Mouse (Mus musculus) liver, adult 2 months (tissue): ENCODE data around the gene Tradd. TPM values are rescaled to one million over a fixed set of nuclear protein-coding genes. Genes with fewer than 3 reads are reported as not detected.

Source experiments
- DNase-seq: peaks from one replicate; pipeline ENCODE4 v3.0.0-alpha.2; 2011; ENCODE audit warnings: low read depth, low spot score; ENCODE audit errors: extremely low read depth
- H3K27ac ChIP-seq: fragments of 200-500 bp; replicated peaks from 2 replicates; pipeline ENCODE4 v1.5.1; 2012; ENCODE audit warnings: low read depth, mild to moderate bottlenecking, control low read depth, inconsistent platforms, low read length; ENCODE audit not compliant: insufficient read depth
- H3K27me3 ChIP-seq: fragments of 200-500 bp; 2 replicates; pipeline ENCODE4 v1.6.1; 2012; ENCODE audit warnings: mild to moderate bottlenecking, moderate library complexity, low read length, inconsistent platforms; ENCODE audit not compliant: control insufficient read depth, insufficient read depth
- H3K36me3 ChIP-seq: fragments of 200-500 bp; 2 replicates; pipeline ENCODE4 v1.6.1; 2012; ENCODE audit warnings: low read length, inconsistent platforms; ENCODE audit not compliant: control insufficient read depth, insufficient read depth
- H3K4me1 ChIP-seq: fragments of 200-500 bp; 2 replicates; pipeline ENCODE4 v1.6.1; 2011; ENCODE audit warnings: low read length; ENCODE audit not compliant: control insufficient read depth, insufficient read depth
- H3K4me3 ChIP-seq: fragments of 200-500 bp; 2 replicates; pipeline ENCODE4 v1.5.1; 2011; ENCODE audit warnings: low read depth, mild to moderate bottlenecking, control low read depth, low read length, moderate library complexity; ENCODE audit not compliant: insufficient read depth
- H3K79me2 ChIP-seq: fragments of 200-500 bp; 2 replicates; pipeline ENCODE4 v1.6.1; 2012; ENCODE audit warnings: inconsistent platforms, mild to moderate bottlenecking, low read length, moderate library complexity; ENCODE audit not compliant: control insufficient read depth, insufficient read depth
- H3K9ac ChIP-seq: fragments of 200-500 bp; 2 replicates; pipeline ENCODE4 v1.6.1; 2012; ENCODE audit warnings: low read depth, mild to moderate bottlenecking, control low read depth, inconsistent platforms, low read length
- CTCF ChIP-seq: fragments of 200-500 bp; IDR thresholded peaks from 2 replicates; pipeline ENCODE4 v1.5.1; 2011; ENCODE audit warnings: low read depth, low read length, control low read depth
- POLR2A ChIP-seq: fragments of 200-500 bp; IDR thresholded peaks from 2 replicates; pipeline ENCODE4 v1.6.1; 2011; ENCODE audit warnings: low read length, control low read depth; ENCODE audit not compliant: insufficient read depth; ENCODE audit errors: extremely low read depth
- WGBS: fragments of 180-500 bp; shearing (Covaris S2); methylation state at CpG from one replicate; pipeline ENCODE4 v1.1.7; 2018; 5-methylcytosine and 5-hydroxymethylcytosine counted together
- polyA plus RNA-seq: library from polyadenylated mRNA; depleted of rRNA; stranded (reverse); fragments of >200 nt; gene quantifications from 2 replicates; pipeline ENCODE4 v1.2.3, GENCODE M21; 2012
- total RNA-seq: library from RNA; depleted of rRNA; stranded (reverse); fragments of >200 nt; gene quantifications from 2 replicates; pipeline ENCODE4 v1.2.3, GENCODE M21; 2014

The Tradd gene
- total and polyA plus RNA-seq, 2 experiments, result 11.8 to 16.1 TPM

- 65% methylated on average over 20 of the region's 20 CpGs for WGBS
- DNase-seq, result no peak
- no peak overlapping the region for H3K4me3 ChIP-seq
- peaks cover 3% of the 10 kb centered on the region; the same call in 1 of the 2 replicates for H3K4me1 ChIP-seq
- H3K79me2 ChIP-seq, result no peaks in the 10 kb centered on the region
- no peak overlapping the region for H3K27ac ChIP-seq
- no peaks in the 10 kb centered on the region for H3K27me3 ChIP-seq
- H3K9ac ChIP-seq, result no peak overlapping the region
- H3K36me3 ChIP-seq, result peaks cover 38% of the 10 kb centered on the region
- TF ChIP-seq POLR2A (no peak), CTCF (no peak)
These were observed 10.7 kb downstream of the Tradd start for GRCm38 (mm10) chr8:105253766-105254151.

GRCm38 (mm10) chr8:105252680-105253537 lies 11.5 kb downstream of the Tradd start:
- no peak overlapping the region for H3K4me3 ChIP-seq
- no peaks in the 10 kb centered on the region for H3K79me2 ChIP-seq
- no peak overlapping the region for H3K27ac ChIP-seq
- H3K27me3 ChIP-seq, result no peaks in the 10 kb centered on the region
- 83% methylated on average over 10 of the region's 10 CpGs for WGBS
- no peak for DNase-seq
- H3K4me1 ChIP-seq, result peaks cover 3% of the 10 kb centered on the region; the same call in 1 of the 2 replicates
- TF ChIP-seq POLR2A (no peak), CTCF (no peak)
- no peak overlapping the region for H3K9ac ChIP-seq
- H3K36me3 ChIP-seq, result peaks cover 47% of the 10 kb centered on the region

- Histone ChIP-seq H3K36me3 (peaks cover 56% of the 10 kb centered on the region), H3K9ac (no peak overlapping the region), H3K4me1 (peaks cover 3% of the 10 kb centered on the region; the same call in 1 of the 2 replicates), H3K27me3 (no peaks in the 10 kb centered on the region), H3K27ac (no peak overlapping the region), H3K79me2 (no peaks in the 10 kb centered on the region), H3K4me3 (no peak overlapping the region)
- no peak for DNase-seq
- WGBS, result 85% methylated on average over 6 of the region's 6 CpGs
- TF ChIP-seq CTCF (no peak), POLR2A (no peak)
These were observed 12.5 kb downstream of the Tradd start for GRCm38 (mm10) chr8:105251954-105252353.

- Histone ChIP-seq H3K36me3 (peaks cover 75% of the 10 kb centered on the region), H3K4me3 (no peak overlapping the region), H3K9ac (no peak overlapping the region), H3K27ac (no peak overlapping the region), H3K4me1 (no peaks in the 10 kb centered on the region), H3K27me3 (no peaks in the 10 kb centered on the region), H3K79me2 (no peaks in the 10 kb centered on the region; the same call in 1 of the 2 replicates)
- WGBS, result 98% methylated on average over 7 of the region's 7 CpGs
- TF ChIP-seq CTCF (no peak), POLR2A (no peak)
- DNase-seq, result no peak
These were observed 23.4 kb downstream of the Tradd start for GRCm38 (mm10) chr8:105241016-105241415.

- no peak overlapping the region for H3K27ac ChIP-seq
- DNase-seq, result no peak
- 81% methylated on average over 14 of the region's 14 CpGs for WGBS
- no peak overlapping the region for H3K9ac ChIP-seq
- H3K27me3 ChIP-seq, result no peaks in the 10 kb centered on the region
- H3K36me3 ChIP-seq, result peaks cover 84% of the 10 kb centered on the region
- H3K79me2 ChIP-seq, result peaks cover 3% of the 10 kb centered on the region; the same call in 1 of the 2 replicates
- no peak overlapping the region for H3K4me3 ChIP-seq
- TF ChIP-seq POLR2A (no peak), CTCF (no peak)
- no peaks in the 10 kb centered on the region; the same call in 1 of the 2 replicates for H3K4me1 ChIP-seq
These were observed 26.8 kb downstream of the Tradd start for GRCm38 (mm10) chr8:105237442-105238142.
